ENCODE assay signal across 17 mouse cellular contexts in the genomic region with DNA sequence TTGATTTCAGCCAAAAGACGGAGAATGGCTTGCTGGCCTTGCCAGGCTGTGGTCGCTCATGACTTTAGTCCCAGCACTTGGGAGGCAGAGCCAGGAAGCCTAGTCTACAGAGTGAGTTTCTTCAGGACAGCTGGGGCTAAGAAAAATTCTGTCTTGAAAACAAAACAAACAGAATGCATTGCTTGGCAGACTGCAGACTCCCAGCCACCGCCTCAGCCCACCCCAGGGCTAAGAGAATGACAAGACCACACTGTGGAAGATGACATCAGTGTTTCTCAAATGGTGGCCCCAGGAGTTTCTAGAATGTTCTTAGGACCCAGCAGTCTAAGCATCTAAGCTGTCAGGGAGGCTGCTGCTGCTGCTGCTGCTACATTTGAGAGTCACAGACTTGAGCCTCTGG. TPM values are rescaled to one million over a fixed set of nuclear protein-coding genes. Genes with fewer than 3 reads are reported as not detected.
A peak's percentile ranks its signal among the peaks of the same experiment; 100 is the strongest.
DNase-seq lines count a peak whose midpoint lies in the region; ATAC-seq lines count a peak whose summit lies in the region.
"Had no signal": no experiment of that assay in that cellular context is flagged by ENCODE, and none has a peak within 500 bp of the region (broad histone marks: within the 10 kb centered on the region; RNA-seq: fewer than 3 reads in every experiment).

No protein-coding gene starts in this region.

- H3K27ac ChIP-seq in hindbrain, embryonic 12.5 days: peak overlapping the region; percentile 26; the same call in 1 of the 2 replicates
- no peak overlapping the region for H3K27ac ChIP-seq in hindbrain, embryonic 11.5 days (ENCODE audit: low read depth, low read length)
- H3K27ac ChIP-seq in neural tube, embryonic 12.5 days: peak overlapping the region; percentile 2; the same call in 1 of the 2 replicates
- peak overlapping the region; percentile 69 for H3K27ac ChIP-seq in embryonic facial prominence, embryonic 13.5 days
- H3K27ac ChIP-seq: forebrain, embryonic 12.5 days; limb, embryonic 12.5 days; midbrain, embryonic 12.5 days had no signal

- no peak overlapping the region for H3K4me2 ChIP-seq in hindbrain, embryonic 12.5 days (replicated peaks)
- no peak overlapping the region for H3K4me2 ChIP-seq in hindbrain, embryonic 11.5 days (replicated peaks; ENCODE audit: low read depth, low read length)
- H3K4me2 ChIP-seq in neural tube, embryonic 12.5 days (replicated peaks): no peak overlapping the region
- H3K4me2 ChIP-seq in embryonic facial prominence, embryonic 13.5 days: no peak overlapping the region
- H3K4me2 ChIP-seq: forebrain, embryonic 12.5 days; limb, embryonic 12.5 days; midbrain, embryonic 12.5 days had no signal

- no peaks in the 10 kb centered on the region for H3K27me3 ChIP-seq in hindbrain, embryonic 12.5 days
- no peaks in the 10 kb centered on the region for H3K27me3 ChIP-seq in hindbrain, embryonic 11.5 days (ENCODE audit: control insufficient read depth, insufficient read depth, low read length)
- H3K27me3 ChIP-seq in neural tube, embryonic 12.5 days (replicated peaks): no peaks in the 10 kb centered on the region
- 0 out of 2 replicates have a peak, but pooled peaks cover 8% of the 10 kb centered on the region for H3K27me3 ChIP-seq in embryonic facial prominence, embryonic 13.5 days
- H3K27me3 ChIP-seq: limb, embryonic 12.5 days had no signal

- WGBS in hindbrain, embryonic 12.5 days: 75% methylated on average over 3 of the region's 3 CpGs
- WGBS in hindbrain, embryonic 11.5 days: 80% methylated on average over 3 of the region's 3 CpGs
- WGBS in neural tube, embryonic 12.5 days: 73% methylated on average over 3 of the region's 3 CpGs
- WGBS in embryonic facial prominence, embryonic 13.5 days: 39% methylated on average over 3 of the region's 3 CpGs

- H3K9ac ChIP-seq in hindbrain, embryonic 12.5 days: no peak overlapping the region
- no peak overlapping the region for H3K9ac ChIP-seq in hindbrain, embryonic 11.5 days (ENCODE audit: low read depth, low read length)
- H3K9ac ChIP-seq in neural tube, embryonic 12.5 days: no peak overlapping the region
- H3K9ac ChIP-seq in embryonic facial prominence, embryonic 13.5 days: no peak overlapping the region
- H3K9ac ChIP-seq: forebrain, embryonic 12.5 days; limb, embryonic 12.5 days; liver, postnatal 0 days; midbrain, embryonic 12.5 days had no signal

- no peaks in the 10 kb centered on the region for H3K36me3 ChIP-seq in hindbrain, embryonic 12.5 days
- no peaks in the 10 kb centered on the region for H3K36me3 ChIP-seq in hindbrain, embryonic 11.5 days (ENCODE audit: control insufficient read depth, insufficient read depth, low read length)
- H3K36me3 ChIP-seq in neural tube, embryonic 12.5 days: no peaks in the 10 kb centered on the region
- H3K36me3 ChIP-seq in embryonic facial prominence, embryonic 13.5 days: no peaks in the 10 kb centered on the region
- H3K36me3 ChIP-seq: forebrain, embryonic 12.5 days; limb, embryonic 12.5 days; midbrain, embryonic 12.5 days had no signal

- no peak for ATAC-seq in hindbrain, embryonic 12.5 days (ENCODE audit: low FRiP score)
- ATAC-seq in hindbrain, embryonic 11.5 days (ENCODE audit: low FRiP score): no peak
- ATAC-seq in neural tube, embryonic 12.5 days (ENCODE audit: low FRiP score, low read depth): no peak
- ATAC-seq in embryonic facial prominence, embryonic 13.5 days (ENCODE audit: insufficient number of reproducible peaks, insufficient read depth, low FRiP score, low TSS enrichment, low read depth): 0 out of 2 replicates have a peak, but pooled peaks have one; percentile 28
- ATAC-seq: liver, postnatal 0 days had no signal

- no peaks in the 10 kb centered on the region for H3K9me3 ChIP-seq in hindbrain, embryonic 12.5 days (replicated peaks)
- no peaks in the 10 kb centered on the region for H3K9me3 ChIP-seq in hindbrain, embryonic 11.5 days (ENCODE audit: control insufficient read depth, low read length)
- H3K9me3 ChIP-seq in neural tube, embryonic 12.5 days: no peaks in the 10 kb centered on the region
- H3K9me3 ChIP-seq in embryonic facial prominence, embryonic 13.5 days: no peaks in the 10 kb centered on the region
- H3K9me3 ChIP-seq: forebrain, embryonic 12.5 days; limb, embryonic 12.5 days; midbrain, embryonic 12.5 days had no signal

- H3K4me1 ChIP-seq in hindbrain, embryonic 12.5 days: peaks cover 7% of the 10 kb centered on the region; the same call in 1 of the 2 replicates
- H3K4me1 ChIP-seq in hindbrain, embryonic 11.5 days (replicated peaks; ENCODE audit: control insufficient read depth, insufficient read depth, low read length): no peaks in the 10 kb centered on the region
- peaks cover 11% of the 10 kb centered on the region for H3K4me1 ChIP-seq in neural tube, embryonic 12.5 days
- H3K4me1 ChIP-seq in embryonic facial prominence, embryonic 13.5 days: peaks cover 22% of the 10 kb centered on the region

- peak; percentile 1 for DNase-seq in adrenal gland, postnatal 14 days
- no peak for DNase-seq in adrenal gland, postnatal 25 days
- no peak for DNase-seq in hindbrain, embryonic 11.5 days (ENCODE audit: low spot score)
- DNase-seq in neural tube, embryonic 10.5 days (ENCODE audit: extremely low spot score, low spot score): no peak
- no peak for DNase-seq in MN1 (ENCODE audit: low spot score)
- DNase-seq: adrenal gland, postnatal 10 days; cerebellum, postnatal 14 days; kidney, adult 18-20 months; liver, postnatal 0 days; thymus, adult 2 months had no signal

- H3K4me3 ChIP-seq in hindbrain, embryonic 12.5 days: no peak overlapping the region
- H3K4me3 ChIP-seq in hindbrain, embryonic 11.5 days (ENCODE audit: low read depth, low read length): no peak overlapping the region
- no peak overlapping the region for H3K4me3 ChIP-seq in neural tube, embryonic 12.5 days
- no peak overlapping the region for H3K4me3 ChIP-seq in embryonic facial prominence, embryonic 13.5 days
- H3K4me3 ChIP-seq: forebrain, embryonic 12.5 days; limb, embryonic 12.5 days; midbrain, embryonic 12.5 days; myocyte had no signal

RNA-seq across cellular contexts. Expression of a gene that starts 9.1 kb away (rescaled TPM):
- total RNA-seq in adrenal gland, postnatal 14 days (2021): 1.3 and 1.9 TPM in 2 replicates
- total RNA-seq in adrenal gland, postnatal 25 days (2021): 5.4 and 8.3 TPM in 2 replicates
- 2.6 and 3.7 TPM in 2 replicates for polyA plus RNA-seq in hindbrain, embryonic 12.5 days (2016; fragmentation: Nextera tagmentation; extraction: Ambion mirVana)
- 1.2 and 2.4 TPM in 2 replicates for polyA plus RNA-seq in hindbrain, embryonic 11.5 days (2014; fragmentation: Nextera tagmentation; extraction: Ambion mirVana)
- polyA plus RNA-seq in neural tube, embryonic 12.5 days (2016; fragmentation: Nextera tagmentation; extraction: Ambion mirVana): 5.3 and 8.4 TPM in 2 replicates
- polyA plus RNA-seq in embryonic facial prominence, embryonic 13.5 days (2015; fragmentation: Nextera tagmentation; extraction: Ambion mirVana): 1.8 and 2.3 TPM in 2 replicates

RNA-seq across cellular contexts. Expression of a gene that starts 45.8 kb away (rescaled TPM):
- 699 and 754 TPM in 2 replicates for total RNA-seq in adrenal gland, postnatal 14 days (2021)
- total RNA-seq in adrenal gland, postnatal 25 days (2021): 452 and 458 TPM in 2 replicates
- 349 and 383 TPM in 2 replicates for polyA plus RNA-seq in hindbrain, embryonic 12.5 days (2016; fragmentation: Nextera tagmentation; extraction: Ambion mirVana)
- polyA plus RNA-seq in hindbrain, embryonic 11.5 days (2014; fragmentation: Nextera tagmentation; extraction: Ambion mirVana): 413 and 428 TPM in 2 replicates
- polyA plus RNA-seq in neural tube, embryonic 12.5 days (2016; fragmentation: Nextera tagmentation; extraction: Ambion mirVana): 403 and 410 TPM in 2 replicates
- polyA plus RNA-seq in embryonic facial prominence, embryonic 13.5 days (2015; fragmentation: Nextera tagmentation; extraction: Ambion mirVana): 393 and 412 TPM in 2 replicates
